Mouse (Mus musculus): ENCODE measurements around the gene Prrc2b. TPM values are rescaled to one million over a fixed set of nuclear protein-coding genes. Genes with fewer than 3 reads are reported as not detected.

Prrc2b gene
- polyA plus RNA-seq, 1 experiment from 2014 or later: 56.6 TPM

GRCm38 (mm10) chr2:32154334-32154997 lies 3.6 kb downstream of the Prrc2b start:
- H3K27ac ChIP-seq (replicated peaks): peak overlapping the region; percentile 97
- no peaks in the 10 kb centered on the region for H3K9me3 ChIP-seq (replicated peaks)
- H3K27me3 ChIP-seq (replicated peaks): no peaks in the 10 kb centered on the region
- peaks cover 83% of the 10 kb centered on the region for H3K4me1 ChIP-seq
- peak overlapping the region; percentile 95 for H3K4me2 ChIP-seq
- no peaks in the 10 kb centered on the region for H3K36me3 ChIP-seq
- no peak for ATAC-seq (ENCODE audit: low FRiP score)
- H3K9ac ChIP-seq (replicated peaks): peak overlapping the region; percentile 98; the same call in 1 of the 2 replicates
- peak overlapping the region; percentile 82 for H3K4me3 ChIP-seq (replicated peaks)
- WGBS: 20% methylated on average over 9 of the region's 9 CpGs

GRCm38 (mm10) chr2:32154998-32155541 lies 4.2 kb downstream of the Prrc2b start:
- no peaks in the 10 kb centered on the region for H3K9me3 ChIP-seq (replicated peaks)
- H3K36me3 ChIP-seq: no peaks in the 10 kb centered on the region
- no peak for ATAC-seq (ENCODE audit: low FRiP score)
- H3K27ac ChIP-seq (replicated peaks): peak overlapping the region; percentile 20; the same call in 1 of the 2 replicates
- WGBS: 35% methylated on average over 7 of the region's 7 CpGs
- H3K4me1 ChIP-seq: peaks cover 87% of the 10 kb centered on the region
- H3K27me3 ChIP-seq (replicated peaks): no peaks in the 10 kb centered on the region
- H3K4me2 ChIP-seq: peak overlapping the region; percentile 95
- H3K9ac ChIP-seq (replicated peaks): no peak overlapping the region
- no peak overlapping the region for H3K4me3 ChIP-seq (replicated peaks)

GRCm38 (mm10) chr2:32155614-32156013 lies 4.7 kb downstream of the Prrc2b start:
- Histone ChIP-seq H3K27me3 (replicated peaks) (no peaks in the 10 kb centered on the region), H3K36me3 (no peaks in the 10 kb centered on the region), H3K4me2 (peak overlapping the region; percentile 95; the same call in 1 of the 2 replicates), H3K27ac (replicated peaks) (peak overlapping the region; percentile 20; the same call in 1 of the 2 replicates), H3K9me3 (replicated peaks) (no peaks in the 10 kb centered on the region), H3K9ac (replicated peaks) (no peak overlapping the region), H3K4me1 (peaks cover 87% of the 10 kb centered on the region), H3K4me3 (replicated peaks) (no peak overlapping the region)
- no peak for ATAC-seq (ENCODE audit: low FRiP score)
- WGBS: 71% methylated on average over 6 of the region's 6 CpGs

- H3K4me2 ChIP-seq: peak overlapping the region; percentile 15; the same call in 1 of the 2 replicates
- ATAC-seq (ENCODE audit: low FRiP score): no peak
- H3K4me1 ChIP-seq: peaks cover 87% of the 10 kb centered on the region
- 0 out of 2 replicates have a peak overlapping the region, but pooled peaks have one; percentile 6 for H3K9ac ChIP-seq (replicated peaks)
- peak overlapping the region; percentile 59; the same call in 1 of the 2 replicates for H3K27ac ChIP-seq (replicated peaks)
- no peaks in the 10 kb centered on the region for H3K27me3 ChIP-seq (replicated peaks)
- H3K9me3 ChIP-seq (replicated peaks): no peaks in the 10 kb centered on the region
- 70% methylated on average over 10 of the region's 10 CpGs for WGBS
- no peaks in the 10 kb centered on the region for H3K36me3 ChIP-seq
- H3K4me3 ChIP-seq (replicated peaks): no peak overlapping the region
These were observed 5.8 kb downstream of the Prrc2b start for GRCm38 (mm10) chr2:32156645-32157044.

GRCm38 (mm10) chr2:32157328-32157727 lies 6.4 kb downstream of the Prrc2b start:
- H3K4me1 ChIP-seq: peaks cover 84% of the 10 kb centered on the region
- no peaks in the 10 kb centered on the region for H3K36me3 ChIP-seq
- H3K4me3 ChIP-seq (replicated peaks): no peak overlapping the region
- H3K4me2 ChIP-seq: peak overlapping the region; percentile 15; the same call in 1 of the 2 replicates
- H3K9ac ChIP-seq (replicated peaks): 0 out of 2 replicates have a peak overlapping the region, but pooled peaks have one; percentile 6
- H3K27ac ChIP-seq (replicated peaks): peak overlapping the region; percentile 59; the same call in 1 of the 2 replicates
- no peak for ATAC-seq (ENCODE audit: low FRiP score)
- H3K9me3 ChIP-seq (replicated peaks): no peaks in the 10 kb centered on the region
- H3K27me3 ChIP-seq (replicated peaks): no peaks in the 10 kb centered on the region
- 13% methylated on average over 4 of the region's 4 CpGs for WGBS

- 76% methylated on average over 12 of the region's 12 CpGs for WGBS
- H3K4me1 ChIP-seq: peaks cover 76% of the 10 kb centered on the region
These were observed 7.8 kb downstream of the Prrc2b start for GRCm38 (mm10) chr2:32158616-32159239.

GRCm38 (mm10) chr2:32160525-32160924 lies 9.6 kb downstream of the Prrc2b start:
- Histone ChIP-seq H3K36me3 (no peaks in the 10 kb centered on the region), H3K9me3 (replicated peaks) (no peaks in the 10 kb centered on the region), H3K4me2 (no peak overlapping the region), H3K4me1 (peaks cover 76% of the 10 kb centered on the region), H3K4me3 (replicated peaks) (no peak overlapping the region), H3K27me3 (replicated peaks) (no peaks in the 10 kb centered on the region), H3K27ac (replicated peaks) (no peak overlapping the region), H3K9ac (replicated peaks) (no peak overlapping the region)
- WGBS: 81% methylated on average over 3 of the region's 3 CpGs
- no peak for ATAC-seq (ENCODE audit: low FRiP score)

More at GRCm38 (mm10) chr2:32158616-32159239, 7.8 kb downstream of the Prrc2b start:
- H3K9me3 ChIP-seq (replicated peaks): no peaks in the 10 kb centered on the region
- no peaks in the 10 kb centered on the region for H3K27me3 ChIP-seq (replicated peaks)
- H3K27ac ChIP-seq (replicated peaks): no peak overlapping the region
- no peak for ATAC-seq (ENCODE audit: low FRiP score)
- H3K4me2 ChIP-seq: no peak overlapping the region
- H3K4me3 ChIP-seq (replicated peaks): no peak overlapping the region
- H3K9ac ChIP-seq (replicated peaks): no peak overlapping the region
- H3K36me3 ChIP-seq: no peaks in the 10 kb centered on the region

GRCm38 (mm10) chr2:32160967-32161366 lies 10.1 kb downstream of the Prrc2b start:
- WGBS: 80% methylated on average over 5 of the region's 5 CpGs
- H3K27ac ChIP-seq (replicated peaks): no peak overlapping the region
- ATAC-seq (ENCODE audit: low FRiP score): no peak
- H3K36me3 ChIP-seq: no peaks in the 10 kb centered on the region
- no peaks in the 10 kb centered on the region for H3K27me3 ChIP-seq (replicated peaks)
- H3K4me1 ChIP-seq: peaks cover 74% of the 10 kb centered on the region
- H3K9ac ChIP-seq (replicated peaks): no peak overlapping the region
- no peak overlapping the region for H3K4me2 ChIP-seq
- no peaks in the 10 kb centered on the region for H3K9me3 ChIP-seq (replicated peaks)
- no peak overlapping the region for H3K4me3 ChIP-seq (replicated peaks)

GRCm38 (mm10) chr2:32162102-32162501 lies 11.2 kb downstream of the Prrc2b start:
- H3K9ac ChIP-seq (replicated peaks): no peak overlapping the region
- H3K27me3 ChIP-seq (replicated peaks): no peaks in the 10 kb centered on the region
- peaks cover 73% of the 10 kb centered on the region for H3K4me1 ChIP-seq
- no peaks in the 10 kb centered on the region for H3K36me3 ChIP-seq
- ATAC-seq (ENCODE audit: low FRiP score): no peak
- no peak overlapping the region for H3K27ac ChIP-seq (replicated peaks)
- 96% methylated on average over 8 of the region's 8 CpGs for WGBS
- H3K4me2 ChIP-seq: no peak overlapping the region
- no peak overlapping the region for H3K4me3 ChIP-seq (replicated peaks)
- H3K9me3 ChIP-seq (replicated peaks): no peaks in the 10 kb centered on the region

GRCm38 (mm10) chr2:32162646-32163045 lies 11.8 kb downstream of the Prrc2b start:
- no peak overlapping the region for H3K4me2 ChIP-seq
- WGBS: 71% methylated on average over 4 of the region's 4 CpGs

GRCm38 (mm10) chr2:32163057-32163456 lies 12.2 kb downstream of the Prrc2b start:
- H3K36me3 ChIP-seq: no peaks in the 10 kb centered on the region
- no peak for ATAC-seq (ENCODE audit: low FRiP score)
- no peak overlapping the region for H3K4me2 ChIP-seq
- no peaks in the 10 kb centered on the region for H3K9me3 ChIP-seq (replicated peaks)
- H3K9ac ChIP-seq (replicated peaks): no peak overlapping the region
- no peak overlapping the region for H3K27ac ChIP-seq (replicated peaks)
- H3K27me3 ChIP-seq (replicated peaks): no peaks in the 10 kb centered on the region
- peaks cover 73% of the 10 kb centered on the region for H3K4me1 ChIP-seq
- no peak overlapping the region for H3K4me3 ChIP-seq (replicated peaks)
- WGBS: 80% methylated on average over 3 of the region's 3 CpGs

More at GRCm38 (mm10) chr2:32162646-32163045, 11.8 kb downstream of the Prrc2b start:
- Histone ChIP-seq H3K4me3 (replicated peaks) (no peak overlapping the region), H3K9me3 (replicated peaks) (no peaks in the 10 kb centered on the region), H3K27ac (replicated peaks) (no peak overlapping the region), H3K9ac (replicated peaks) (no peak overlapping the region), H3K27me3 (replicated peaks) (no peaks in the 10 kb centered on the region), H3K36me3 (no peaks in the 10 kb centered on the region), H3K4me1 (peaks cover 73% of the 10 kb centered on the region)
- no peak for ATAC-seq (ENCODE audit: low FRiP score)

Data from neural tube, embryonic 15.5 days (tissue).